Mouse (Mus musculus): ENCODE data around the gene Tex9. TPM values are rescaled to one million over a fixed set of nuclear protein-coding genes. Genes with fewer than 3 reads are reported as not detected.

Gene Tex9
- polyA plus RNA-seq, 1 experiment from 2014 or later = 55.4 TPM

GRCm38 (mm10) chr9:72449367-72449766 lies 42.6 kb downstream of the Tex9 start:
- Histone ChIP-seq H3K27me3 (ENCODE audit: low read depth, poor library complexity, severe bottlenecking) (no peaks in the 10 kb centered on the region), H3K27ac (no peak overlapping the region), H3K4me3 (no peak overlapping the region), H3K9me3 (replicated peaks) (no peaks in the 10 kb centered on the region), H3K4me1 (no peaks in the 10 kb centered on the region), H3K36me3 (peaks cover 99% of the 10 kb centered on the region)
- DNase-seq (ENCODE audit: low spot score) = no peak
- WGBS = 92% methylated on average over 7 of the region's 7 CpGs

DNA sequence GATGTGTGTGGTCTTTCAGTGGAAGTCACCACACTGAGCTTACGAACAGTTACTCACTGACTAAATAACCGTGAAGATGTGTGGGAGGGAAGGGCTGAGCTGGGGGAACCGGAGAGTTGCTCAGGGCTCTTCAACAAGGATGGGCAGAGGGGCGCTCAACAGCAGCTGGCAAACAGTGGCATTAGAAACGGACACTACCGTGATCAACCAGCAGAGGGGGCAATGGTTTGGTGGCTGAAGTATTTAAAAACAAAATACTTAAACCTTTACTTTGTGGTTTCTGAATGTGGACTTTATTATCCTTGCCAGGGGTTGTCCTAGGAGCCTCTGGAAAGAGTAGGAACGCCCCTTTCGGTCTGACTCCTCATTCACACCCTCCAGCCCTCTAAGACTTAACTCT lies 44.0 kb downstream of the Tex9 start:
- no peaks in the 10 kb centered on the region for H3K27me3 ChIP-seq (ENCODE audit: low read depth, poor library complexity, severe bottlenecking)
- H3K4me1 ChIP-seq = no peaks in the 10 kb centered on the region
- peaks cover 99% of the 10 kb centered on the region for H3K36me3 ChIP-seq
- 64% methylated on average over 8 of the region's 8 CpGs for whole genome bisulfite sequencing
- no peak overlapping the region for H3K4me3 ChIP-seq
- H3K9me3 ChIP-seq (replicated peaks) = no peaks in the 10 kb centered on the region
- H3K27ac ChIP-seq = no peak overlapping the region
- peak; percentile 54 for DNase-seq (ENCODE audit: low spot score)

DNA sequence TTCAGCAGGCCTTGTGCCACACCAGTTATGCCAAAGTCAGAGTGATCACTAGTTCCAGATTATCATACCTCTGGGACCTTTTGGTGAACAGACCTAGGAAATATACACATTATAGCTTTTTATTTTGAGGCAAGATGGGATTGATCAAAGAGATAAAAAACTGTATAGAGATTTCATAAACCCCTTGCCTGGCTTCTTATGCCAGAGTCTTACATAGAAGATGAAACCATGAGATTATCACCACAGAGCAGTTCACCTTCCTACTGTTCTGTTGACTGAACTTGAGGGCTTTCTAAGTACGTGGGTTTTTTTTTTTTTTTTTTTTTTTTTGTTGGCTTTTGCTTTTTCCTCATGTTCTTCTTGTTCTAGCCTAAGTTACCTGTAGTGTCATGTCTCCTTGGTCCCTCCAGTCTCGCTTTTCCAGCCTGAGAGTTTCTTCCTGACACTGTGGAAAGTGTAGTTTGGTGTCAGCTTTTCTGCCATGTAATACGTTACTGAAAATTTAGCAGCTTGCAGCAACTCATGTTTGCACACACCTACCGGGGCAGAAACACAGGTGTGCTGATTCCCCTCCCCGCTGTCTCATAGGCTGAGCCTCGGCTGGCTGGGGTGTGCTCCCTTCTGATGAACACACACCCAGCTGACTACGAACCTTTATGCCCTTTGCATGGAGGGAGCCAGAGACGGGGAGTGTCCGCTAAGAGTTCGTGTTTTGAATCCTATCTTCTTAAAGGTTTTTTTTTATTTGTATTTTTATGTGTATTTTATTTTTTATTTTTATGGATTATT lies 49.9 kb downstream of the Tex9 start:
- H3K27me3 ChIP-seq (ENCODE audit: low read depth, poor library complexity, severe bottlenecking) = no peaks in the 10 kb centered on the region
- DNase-seq (ENCODE audit: low spot score) = no peak
- H3K4me1 ChIP-seq = peaks cover 16% of the 10 kb centered on the region
- peaks cover 64% of the 10 kb centered on the region for H3K36me3 ChIP-seq
- WGBS = 94% methylated on average over 10 of the region's 10 CpGs
- H3K27ac ChIP-seq = no peak overlapping the region
- no peak overlapping the region for H3K4me3 ChIP-seq
- H3K9me3 ChIP-seq (replicated peaks) = no peaks in the 10 kb centered on the region

DNA sequence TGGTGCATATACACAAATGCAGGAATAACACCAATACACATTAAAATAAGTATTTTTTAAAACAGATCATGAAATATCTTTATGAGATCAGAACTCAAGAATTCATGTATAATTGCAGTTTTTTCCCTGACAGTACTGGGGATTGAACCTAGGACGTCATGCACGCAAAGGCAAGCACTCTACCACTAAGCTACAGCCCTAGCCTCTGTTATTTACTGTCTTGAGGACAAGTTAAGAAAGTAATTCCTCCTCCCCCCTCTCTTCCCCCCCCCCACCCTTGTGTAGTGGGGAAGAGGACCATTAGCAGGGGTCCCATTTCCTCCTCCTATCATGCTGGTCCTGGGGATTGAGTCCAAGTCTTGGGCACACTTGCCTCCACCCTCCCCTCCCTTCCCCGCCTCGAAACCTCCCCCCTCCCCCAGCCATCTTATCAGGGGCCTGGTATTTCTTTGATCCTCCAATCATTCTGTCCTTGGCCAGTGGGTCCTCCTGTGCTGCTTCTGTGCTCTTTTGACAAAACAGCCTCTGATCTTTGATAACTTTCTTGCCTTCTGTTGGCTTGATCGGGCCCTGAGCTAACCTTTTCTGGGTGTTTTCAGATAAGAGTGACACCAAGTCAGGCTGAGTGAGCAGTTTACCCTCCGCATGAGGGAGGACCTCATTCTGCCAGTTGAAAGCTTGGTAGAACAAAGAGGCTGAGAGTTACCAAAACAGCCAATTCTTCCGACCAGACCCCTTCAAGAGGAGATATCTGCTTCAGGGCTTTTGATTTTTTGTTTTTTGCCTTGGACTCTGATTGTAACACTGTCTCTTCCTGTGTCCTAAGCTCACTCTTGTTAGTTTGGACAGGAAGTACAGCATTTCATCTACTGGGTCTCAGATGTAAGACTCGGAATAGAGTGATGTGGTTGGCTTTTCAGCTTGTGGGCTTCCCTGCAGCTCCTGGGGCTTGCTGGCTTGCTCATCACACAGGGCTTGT lies 50.8 kb downstream of the Tex9 start:
- Histone ChIP-seq H3K4me3 (no peak overlapping the region), H3K27ac (no peak overlapping the region), H3K9me3 (replicated peaks) (no peaks in the 10 kb centered on the region), H3K27me3 (ENCODE audit: low read depth, poor library complexity, severe bottlenecking) (no peaks in the 10 kb centered on the region), H3K4me1 (peaks cover 16% of the 10 kb centered on the region), H3K36me3 (peaks cover 55% of the 10 kb centered on the region)
- WGBS = 61% methylated on average over 8 of the region's 8 CpGs
- DNase-seq (ENCODE audit: low spot score) = no peak

DNA sequence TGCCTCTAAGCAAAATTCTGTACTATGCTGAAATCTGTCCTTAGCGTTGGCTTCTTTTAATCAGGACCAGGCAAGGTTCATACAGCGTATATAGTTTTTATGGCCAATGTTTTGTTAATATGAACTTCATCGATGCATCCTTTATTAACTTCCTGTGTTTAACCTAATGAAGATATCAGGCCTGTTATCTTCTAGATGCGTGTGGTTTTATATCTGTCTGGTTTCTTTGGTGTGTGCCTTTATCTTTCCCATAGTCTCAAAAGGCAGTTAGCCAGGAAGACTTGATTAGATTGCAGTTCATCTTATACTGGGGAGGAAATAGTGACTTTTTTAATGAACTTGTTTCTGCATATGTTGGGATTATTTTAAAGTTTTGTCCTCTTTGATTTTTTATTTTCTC lies 51.7 kb downstream of the Tex9 start:
- DNase-seq (ENCODE audit: low spot score) = no peak
- H3K27me3 ChIP-seq (ENCODE audit: low read depth, poor library complexity, severe bottlenecking) = no peaks in the 10 kb centered on the region
- 96% methylated on average over 4 of the region's 4 CpGs for WGBS
- H3K36me3 ChIP-seq = peaks cover 46% of the 10 kb centered on the region
- H3K4me1 ChIP-seq = peaks cover 17% of the 10 kb centered on the region
- no peaks in the 10 kb centered on the region for H3K9me3 ChIP-seq (replicated peaks)
- H3K27ac ChIP-seq = no peak overlapping the region
- no peak overlapping the region for H3K4me3 ChIP-seq

DNA sequence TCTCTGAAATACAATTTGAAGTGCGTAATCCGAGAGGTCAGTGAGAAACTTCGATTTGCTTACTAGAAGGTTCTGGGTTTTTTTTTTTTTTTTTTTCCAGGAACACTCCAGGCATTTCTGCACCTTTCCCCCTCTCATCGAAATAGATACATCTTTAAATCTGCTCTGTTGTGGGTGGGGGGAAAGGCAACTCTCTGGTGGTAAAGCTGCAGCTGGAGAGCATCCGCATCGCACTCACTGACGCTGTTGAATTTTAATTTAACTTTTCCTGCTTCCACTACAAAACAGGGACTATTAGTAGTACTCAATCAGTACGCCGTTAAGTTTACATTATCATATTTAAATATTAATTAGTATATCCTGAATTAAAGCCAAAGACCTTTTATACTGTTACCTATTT lies 53.3 kb downstream of the Tex9 start:
- Histone ChIP-seq H3K27me3 (ENCODE audit: low read depth, poor library complexity, severe bottlenecking) (no peaks in the 10 kb centered on the region), H3K36me3 (peaks cover 30% of the 10 kb centered on the region), H3K4me1 (peaks cover 19% of the 10 kb centered on the region), H3K27ac (peak overlapping the region; percentile 90), H3K9me3 (replicated peaks) (no peaks in the 10 kb centered on the region), H3K4me3 (peak overlapping the region; percentile 66)
- DNase-seq (ENCODE audit: low spot score) = no peak
- WGBS = 4% methylated on average over 9 of the region's 9 CpGs

- Histone ChIP-seq H3K27ac (peak within 1 kb of the TSS; percentile 90), H3K36me3 (peaks cover 24% of the 10 kb centered on the region), H3K4me3 (peak within 1 kb of the TSS; percentile 66), H3K9me3 (replicated peaks) (no peaks in the 10 kb centered on the region), H3K27me3 (ENCODE audit: low read depth, poor library complexity, severe bottlenecking) (no peaks in the 10 kb centered on the region), H3K4me1 (peaks cover 19% of the 10 kb centered on the region)
- peak; percentile 98 for DNase-seq (ENCODE audit: low spot score)
- WGBS = 3% methylated on average over 43 of the region's 43 CpGs
Measured at GRCm38 (mm10) chr9:72437822-72438701, 54.0 kb downstream of the Tex9 start, which contains the start of gene Mns1. TSS of gene Mns1 (plus strand) at chr9:72438011.

GRCm38 (mm10) chr9:72434876-72435275 lies 57.1 kb downstream of the Tex9 start:
- 65% methylated on average over 9 of the region's 9 CpGs for WGBS
- H3K27me3 ChIP-seq (ENCODE audit: low read depth, poor library complexity, severe bottlenecking) = no peaks in the 10 kb centered on the region
- no peak overlapping the region for H3K4me3 ChIP-seq
- H3K36me3 ChIP-seq = no peaks in the 10 kb centered on the region
- H3K27ac ChIP-seq = no peak overlapping the region
- H3K9me3 ChIP-seq (replicated peaks) = no peaks in the 10 kb centered on the region
- peaks cover 18% of the 10 kb centered on the region for H3K4me1 ChIP-seq
- no peak for DNase-seq (ENCODE audit: low spot score)

DNA sequence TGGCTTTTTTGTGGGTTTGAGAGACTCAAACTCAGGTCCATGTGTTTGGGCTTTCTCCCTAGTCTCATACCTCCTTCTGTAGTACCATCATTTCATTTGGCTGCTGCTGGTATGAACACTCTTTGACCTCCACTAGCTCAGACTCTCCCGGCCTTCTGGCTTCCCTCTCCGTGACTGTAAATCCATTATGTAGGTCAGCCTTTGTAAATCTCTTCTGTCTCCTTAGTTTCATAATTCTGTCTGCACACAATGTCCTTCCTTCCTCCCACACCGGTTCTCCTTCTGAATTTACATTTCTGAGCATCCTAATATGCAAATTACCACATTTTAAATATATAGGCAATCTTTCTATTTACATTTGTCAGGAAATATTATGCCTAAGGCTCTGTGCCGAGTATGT lies 64.2 kb downstream of the Tex9 start:
- Histone ChIP-seq H3K4me1 (0 out of 2 replicates have a peak, but pooled peaks cover 2% of the 10 kb centered on the region), H3K9me3 (replicated peaks) (no peaks in the 10 kb centered on the region), H3K27ac (no peak overlapping the region), H3K4me3 (no peak overlapping the region), H3K27me3 (ENCODE audit: low read depth, poor library complexity, severe bottlenecking) (no peaks in the 10 kb centered on the region), H3K36me3 (no peaks in the 10 kb centered on the region)
- DNase-seq (ENCODE audit: low spot score) = no peak
- 80% methylated on average over 4 of the region's 4 CpGs for WGBS

- peaks cover 19% of the 10 kb centered on the region for H3K4me1 ChIP-seq
- no peak overlapping the region for H3K27ac ChIP-seq
- no peak for DNase-seq (ENCODE audit: low spot score)
- H3K36me3 ChIP-seq = no peaks in the 10 kb centered on the region
- H3K4me3 ChIP-seq = no peak overlapping the region
- WGBS = 81% methylated on average over 11 of the region's 11 CpGs
- H3K27me3 ChIP-seq (ENCODE audit: low read depth, poor library complexity, severe bottlenecking) = no peaks in the 10 kb centered on the region
- no peaks in the 10 kb centered on the region for H3K9me3 ChIP-seq (replicated peaks)
Measured at GRCm38 (mm10) chr9:72425300-72425850, 66.6 kb downstream of the Tex9 start.

- Histone ChIP-seq H3K27me3 (ENCODE audit: low read depth, poor library complexity, severe bottlenecking) (no peaks in the 10 kb centered on the region), H3K27ac (no peak overlapping the region), H3K9me3 (replicated peaks) (no peaks in the 10 kb centered on the region), H3K4me1 (peaks cover 19% of the 10 kb centered on the region), H3K36me3 (no peaks in the 10 kb centered on the region), H3K4me3 (no peak overlapping the region)
- 83% methylated on average over 2 of the region's 2 CpGs for WGBS
- no peak for DNase-seq (ENCODE audit: low spot score)
Measured at GRCm38 (mm10) chr9:72422753-72423152, 69.3 kb downstream of the Tex9 start.

- DNase-seq (ENCODE audit: low spot score) = no peak
- Histone ChIP-seq H3K9me3 (replicated peaks) (no peaks in the 10 kb centered on the region), H3K4me1 (peaks cover 19% of the 10 kb centered on the region), H3K4me3 (no peak overlapping the region), H3K27me3 (ENCODE audit: low read depth, poor library complexity, severe bottlenecking) (no peaks in the 10 kb centered on the region), H3K36me3 (no peaks in the 10 kb centered on the region), H3K27ac (no peak overlapping the region)
- WGBS = 71% methylated on average over 11 of the region's 11 CpGs
Measured at GRCm38 (mm10) chr9:72422284-72422683, 69.7 kb downstream of the Tex9 start.

Measured in limb, embryonic 10.5 days (tissue).